Mouse (Mus musculus) neural tube, embryonic 14.5 days (tissue): ENCODE results near the gene Ccdc167. TPM values are rescaled to one million over a fixed set of nuclear protein-coding genes. Genes with fewer than 3 reads are reported as not detected.

Source experiments
- ATAC-seq: fragments of 200-750 bp; cut with Nextera tagmentation; 2 replicates; pipeline ENCODE4 v1.8.0; 2017; ENCODE audit warnings: low read depth, mild to moderate bottlenecking, moderate TSS enrichment, moderate library complexity
- H3K27ac ChIP-seq: fragments of 300-500 bp; sonication (generic); 2 replicates; pipeline ENCODE4 v1.5.1; 2014; ENCODE audit warnings: low read depth, mild to moderate bottlenecking, control low read depth, low read length, moderate library complexity, mixed read lengths
- H3K27me3 ChIP-seq: fragments of 300-500 bp; sonication (generic); 2 replicates; pipeline ENCODE4 v1.6.1; 2014; ENCODE audit warnings: low read length; ENCODE audit not compliant: control insufficient read depth, insufficient read depth
- H3K36me3 ChIP-seq: fragments of 300-500 bp; sonication (generic); 2 replicates; pipeline ENCODE4 v1.6.1; 2014; ENCODE audit warnings: low read length, mixed read lengths; ENCODE audit not compliant: control insufficient read depth, insufficient read depth
- H3K4me1 ChIP-seq: fragments of 300-500 bp; sonication (generic); 2 replicates; pipeline ENCODE4 v1.6.1; 2014; ENCODE audit warnings: low read length; ENCODE audit not compliant: control insufficient read depth, insufficient read depth
- H3K4me2 ChIP-seq: fragments of 300-500 bp; sonication (generic); 2 replicates; pipeline ENCODE4 v1.6.1; 2014; ENCODE audit warnings: mild to moderate bottlenecking, low read depth, low read length, control low read depth
- H3K4me3 ChIP-seq: fragments of 300-500 bp; sonication (generic); 2 replicates; pipeline ENCODE4 v1.5.1; 2014; ENCODE audit warnings: low read depth, low read length, control low read depth, mixed read lengths
- H3K9ac ChIP-seq: fragments of 300-500 bp; sonication (generic); replicated peaks from 2 replicates; pipeline ENCODE4 v1.6.1; 2014; ENCODE audit warnings: low read depth, mild to moderate bottlenecking, control low read depth, low read length, mixed read lengths
- H3K9me3 ChIP-seq: fragments of 300-500 bp; sonication (generic); 2 replicates; pipeline ENCODE4 v1.6.1; 2016; ENCODE audit warnings: low read length; ENCODE audit not compliant: control insufficient read depth
- WGBS: fragments of 180-500 bp; shearing (Covaris S2); extraction: QIAGEN DNeasy Blood & Tissue Kit; methylation state at CpG from one replicate; pipeline ENCODE4 v1.1.7; 2014; 5-methylcytosine and 5-hydroxymethylcytosine counted together
- polyA plus RNA-seq: library from polyadenylated mRNA; unstranded; fragments of >200 nt; fragmentation: Nextera tagmentation; extraction: Ambion mirVana; gene quantifications from 2 replicates; pipeline ENCODE4 v1.2.1, GENCODE M21; 2014

Ccdc167 gene
- 9.3 and 12.9 TPM in 2 replicates for polyA plus RNA-seq

DNA sequence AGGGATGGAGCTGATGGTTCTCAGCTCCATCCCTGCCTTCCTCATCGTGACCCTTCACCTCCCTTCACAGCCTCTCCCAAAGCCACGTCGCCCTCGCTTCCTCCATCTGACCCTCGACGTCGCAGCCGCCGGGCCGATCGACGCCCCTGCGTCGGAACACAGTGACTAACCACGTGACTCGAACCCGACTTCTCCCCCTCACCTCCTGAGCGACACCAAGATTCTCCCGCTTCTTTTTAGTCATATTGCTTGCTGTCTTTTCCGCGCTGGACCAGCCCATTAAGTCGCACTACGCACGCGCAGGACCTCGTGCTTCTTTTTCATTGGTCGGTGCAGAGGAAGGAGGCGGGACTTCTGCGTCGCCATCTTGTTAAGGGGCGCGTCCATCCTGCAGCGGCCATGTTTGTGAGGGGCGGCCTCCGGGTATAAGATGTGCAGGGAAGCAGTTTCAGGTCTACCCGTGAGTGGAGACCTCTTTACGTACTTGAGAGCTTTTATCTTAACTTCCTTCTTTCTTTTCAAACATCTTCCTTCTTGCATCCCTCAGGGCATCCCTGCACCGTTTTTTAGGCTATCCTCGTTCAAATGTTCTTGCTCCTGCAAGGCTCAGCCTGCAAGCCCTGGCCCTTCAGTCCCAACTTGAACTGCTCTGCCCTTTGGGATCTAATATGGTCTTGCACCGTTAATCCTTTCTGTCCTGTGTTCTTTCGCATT lies at the start of gene Ccdc167:
Gene Ccdc167 (minus strand): TSS at position 313 of the 714 bp plus-strand sequence.
- H3K4me3 ChIP-seq: peak within 1 kb of the TSS; percentile 47
- ATAC-seq: peak; percentile 96
- 5% methylated on average over 41 of the region's 41 CpGs for WGBS
- no peaks in the 10 kb centered on the region for H3K9me3 ChIP-seq
- no peaks in the 10 kb centered on the region for H3K27me3 ChIP-seq
- peaks cover 19% of the 10 kb centered on the region for H3K4me1 ChIP-seq
- H3K36me3 ChIP-seq: no peaks in the 10 kb centered on the region
- peak within 1 kb of the TSS; percentile 65 for H3K4me2 ChIP-seq
- H3K9ac ChIP-seq: peak within 1 kb of the TSS; percentile 46
- peak within 1 kb of the TSS; percentile 36 for H3K27ac ChIP-seq

- 90% methylated on average over 9 of the region's 9 CpGs for WGBS
- Histone ChIP-seq H3K4me2 (no peak overlapping the region), H3K27ac (no peak overlapping the region), H3K9me3 (no peaks in the 10 kb centered on the region), H3K4me1 (no peaks in the 10 kb centered on the region), H3K36me3 (no peaks in the 10 kb centered on the region), H3K27me3 (no peaks in the 10 kb centered on the region), H3K9ac (no peak overlapping the region), H3K4me3 (no peak overlapping the region)
- no peak for ATAC-seq
Measured at GRCm38 (mm10) chr17:29765380-29765779, 48.5 kb upstream of the Ccdc167 start.

DNA sequence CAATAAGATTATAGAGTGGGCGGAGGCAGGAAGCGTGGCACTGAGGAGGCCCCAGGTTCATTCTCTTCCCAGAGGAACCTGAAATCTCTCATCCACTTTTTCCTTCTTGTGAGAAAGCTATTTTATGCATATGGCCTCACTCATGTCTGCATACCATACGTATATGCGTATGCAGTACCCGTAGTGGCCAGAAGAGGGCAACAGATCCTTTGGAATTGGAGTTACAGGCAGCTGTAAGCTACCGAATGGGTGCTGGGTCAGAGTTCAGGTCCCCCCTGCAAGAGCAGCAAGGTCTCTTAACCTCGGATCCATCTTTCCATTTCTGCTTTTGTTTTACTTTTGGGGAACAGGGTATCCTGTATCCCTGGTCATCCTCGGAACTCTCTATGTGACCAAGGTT lies 45.7 kb upstream of the Ccdc167 start:
- no peaks in the 10 kb centered on the region for H3K27me3 ChIP-seq
- H3K27ac ChIP-seq: no peak overlapping the region
- H3K4me2 ChIP-seq: no peak overlapping the region
- ATAC-seq: no peak
- WGBS: 75% methylated on average over 8 of the region's 8 CpGs
- no peak overlapping the region for H3K9ac ChIP-seq
- H3K4me3 ChIP-seq: no peak overlapping the region
- H3K9me3 ChIP-seq: no peaks in the 10 kb centered on the region
- H3K4me1 ChIP-seq: 0 out of 2 replicates have a peak, but pooled peaks cover 3% of the 10 kb centered on the region
- H3K36me3 ChIP-seq: no peaks in the 10 kb centered on the region

DNA sequence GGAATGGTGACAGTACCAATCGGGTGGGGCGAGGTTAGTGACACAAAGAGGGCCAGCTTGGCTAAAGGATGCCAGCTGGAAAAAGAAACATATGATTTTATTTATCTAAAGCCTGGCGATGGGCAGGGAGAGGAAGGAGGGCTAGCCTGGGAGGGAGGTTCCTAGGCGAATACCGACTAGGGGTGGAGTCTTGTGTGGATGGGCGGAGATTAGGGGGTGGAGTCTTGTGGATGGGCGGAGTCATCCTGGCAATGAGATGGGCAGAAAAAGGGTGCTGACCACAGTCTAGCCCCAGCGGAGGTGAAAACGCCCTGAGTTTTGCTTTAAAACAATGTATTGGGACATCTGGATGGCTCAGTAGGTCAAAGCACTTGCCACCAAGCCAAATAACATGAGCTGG lies 45.1 kb upstream of the Ccdc167 start:
- WGBS: 85% methylated on average over 9 of the region's 9 CpGs
- H3K4me3 ChIP-seq: no peak overlapping the region
- ATAC-seq: no peak
- H3K36me3 ChIP-seq: no peaks in the 10 kb centered on the region
- no peak overlapping the region for H3K9ac ChIP-seq
- H3K4me2 ChIP-seq: no peak overlapping the region
- H3K27me3 ChIP-seq: no peaks in the 10 kb centered on the region
- H3K9me3 ChIP-seq: no peaks in the 10 kb centered on the region
- H3K27ac ChIP-seq: no peak overlapping the region
- 0 out of 2 replicates have a peak, but pooled peaks cover 3% of the 10 kb centered on the region for H3K4me1 ChIP-seq

GRCm38 (mm10) chr17:29760404-29761375 lies 43.8 kb upstream of the Ccdc167 start:
- WGBS: 74% methylated on average over 20 of the region's 21 CpGs
- Histone ChIP-seq H3K27ac (no peak overlapping the region), H3K9me3 (no peaks in the 10 kb centered on the region)

GRCm38 (mm10) chr17:29759963-29760362 lies 43.1 kb upstream of the Ccdc167 start:
- Histone ChIP-seq H3K9ac (no peak overlapping the region), H3K36me3 (no peaks in the 10 kb centered on the region), H3K4me1 (peaks cover 10% of the 10 kb centered on the region), H3K4me2 (no peak overlapping the region), H3K9me3 (no peaks in the 10 kb centered on the region), H3K27me3 (no peaks in the 10 kb centered on the region), H3K4me3 (no peak overlapping the region), H3K27ac (peak overlapping the region; percentile 3; the same call in 1 of the 2 replicates)
- 28% methylated on average over 19 of the region's 19 CpGs for WGBS
- 0 out of 2 replicates have a peak, but pooled peaks have one; percentile 42 for ATAC-seq

More at GRCm38 (mm10) chr17:29760404-29761375, 43.8 kb upstream of the Ccdc167 start:
- Histone ChIP-seq H3K4me1 (peaks cover 8% of the 10 kb centered on the region), H3K9ac (no peak overlapping the region), H3K4me3 (no peak overlapping the region), H3K27me3 (no peaks in the 10 kb centered on the region), H3K36me3 (no peaks in the 10 kb centered on the region), H3K4me2 (no peak overlapping the region)
- no peak for ATAC-seq

DNA sequence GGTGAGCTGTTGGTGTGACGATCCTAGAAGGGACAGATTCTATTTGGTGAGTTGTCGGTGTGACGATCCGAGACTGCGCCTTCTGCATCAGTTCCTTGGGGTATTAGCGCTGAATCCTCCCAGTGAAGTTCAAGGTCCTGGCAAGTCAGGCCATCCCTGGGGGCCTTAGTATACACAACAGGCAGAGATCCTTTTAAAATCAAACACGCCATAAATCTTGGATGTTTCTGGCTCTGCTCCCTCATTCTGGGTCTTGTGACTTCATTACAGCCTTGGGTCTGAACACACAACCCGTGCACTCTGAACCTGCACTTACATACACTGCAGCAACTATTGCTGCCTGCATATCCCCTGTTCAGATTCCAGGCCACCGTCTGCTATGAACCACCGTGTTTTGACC lies 39.5 kb upstream of the Ccdc167 start:
- H3K27me3 ChIP-seq: no peaks in the 10 kb centered on the region
- no peak overlapping the region for H3K4me3 ChIP-seq
- no peak for ATAC-seq
- no peaks in the 10 kb centered on the region for H3K9me3 ChIP-seq
- no peak overlapping the region for H3K9ac ChIP-seq
- peaks cover 10% of the 10 kb centered on the region for H3K4me1 ChIP-seq
- no peak overlapping the region for H3K27ac ChIP-seq
- 49% methylated on average over 10 of the region's 10 CpGs for WGBS
- no peaks in the 10 kb centered on the region for H3K36me3 ChIP-seq
- H3K4me2 ChIP-seq: no peak overlapping the region

GRCm38 (mm10) chr17:29754510-29754909 lies 37.7 kb upstream of the Ccdc167 start:
- H3K4me2 ChIP-seq: no peak overlapping the region
- no peak overlapping the region for H3K4me3 ChIP-seq
- H3K9ac ChIP-seq: no peak overlapping the region
- H3K27ac ChIP-seq: no peak overlapping the region
- no peaks in the 10 kb centered on the region for H3K9me3 ChIP-seq
- H3K27me3 ChIP-seq: no peaks in the 10 kb centered on the region
- peaks cover 14% of the 10 kb centered on the region for H3K4me1 ChIP-seq
- no peaks in the 10 kb centered on the region for H3K36me3 ChIP-seq
- WGBS: 44% methylated on average over 4 of the region's 4 CpGs
- ATAC-seq: no peak
